Mouse (Mus musculus) C2C12 (cell line): Measurements from ENCODE around the gene Cadps2. TPM values are rescaled to one million over a fixed set of nuclear protein-coding genes. Genes with fewer than 3 reads are reported as not detected.

Experiments used
- H3K27me3 ChIP-seq: one replicate; pipeline ENCODE4 v1.6.1; 2011; ENCODE audit not compliant: control insufficient read depth, insufficient read depth, insufficient read length
- H3K36me3 ChIP-seq: one replicate; pipeline ENCODE4 v1.6.1; 2011; ENCODE audit not compliant: control insufficient read depth, insufficient read depth
- H3K4me3 ChIP-seq: one replicate; pipeline ENCODE4 v1.5.1; 2011; ENCODE audit warnings: mild to moderate bottlenecking, control low read depth; ENCODE audit not compliant: poor library complexity, insufficient read depth, severe bottlenecking
- H3K79me2 ChIP-seq: one replicate; pipeline ENCODE4 v1.6.1; 2011; ENCODE audit not compliant: control insufficient read depth, insufficient read depth
- H3K79me3 ChIP-seq: one replicate; pipeline ENCODE4 v1.6.1; 2011; ENCODE audit warnings: low read depth, control low read depth
- H3ac ChIP-seq: one replicate; pipeline ENCODE3; 2011; ENCODE audit warnings: low read depth; ENCODE audit not compliant: control insufficient read depth, insufficient read length
- CEBPB ChIP-seq: IDR thresholded peaks from one replicate; pipeline ENCODE4 v1.6.1; 2011; ENCODE audit warnings: low read depth, mild to moderate bottlenecking, control low read depth, moderate library complexity
- CTCF ChIP-seq: IDR thresholded peaks from one replicate; pipeline ENCODE4 v1.5.1; 2011; ENCODE audit not compliant: control insufficient read depth, insufficient read depth, insufficient read length
- FOSL1 ChIP-seq: IDR thresholded peaks from one replicate; pipeline ENCODE4 v1.8.0; 2011; ENCODE audit warnings: mild to moderate bottlenecking, low read length; ENCODE audit not compliant: poor library complexity, insufficient read depth, severe bottlenecking
- MAX ChIP-seq: IDR thresholded peaks from one replicate; pipeline ENCODE4 v1.6.1; 2011; ENCODE audit warnings: mild to moderate bottlenecking, control low read depth
- MYOD1 ChIP-seq: IDR thresholded peaks from one replicate; pipeline ENCODE4 v1.6.1; 2011; ENCODE audit warnings: low read depth; ENCODE audit not compliant: control insufficient read depth, insufficient read length
- MYOG ChIP-seq: IDR thresholded peaks from one replicate; pipeline ENCODE4 v1.6.1; 2011; ENCODE audit not compliant: control insufficient read depth, insufficient read length; ENCODE audit errors: extremely low read depth
- USF1 ChIP-seq: IDR thresholded peaks from one replicate; pipeline ENCODE4 v1.6.1; 2011; ENCODE audit warnings: low read depth, mild to moderate bottlenecking, control low read depth, moderate library complexity
- polyA plus RNA-seq: library from polyadenylated mRNA; unstranded; fragments of >200 nt; fragmentation: generic; extraction: Trizol; gene quantifications from one replicate; pipeline ENCODE4 v1.2.1, GENCODE M21; 2012; ENCODE audit warnings: missing spikeins

The Cadps2 gene
- polyA plus RNA-seq, 1 experiment, result not detected

GRCm38 (mm10) chr6:23382283-23383003 is 456.8 kb downstream of the Cadps2 start:
- Histone ChIP-seq H3K36me3 (no peaks in the 10 kb centered on the region), H3ac (no peak overlapping the region), H3K79me2 (no peaks in the 10 kb centered on the region), H3K79me3 (no peaks in the 10 kb centered on the region), H3K27me3 (no peaks in the 10 kb centered on the region), H3K4me3 (no peak overlapping the region)
- TF ChIP-seq MYOG (no peak), FOSL1 (no peak), CEBPB (no peak), CTCF (no peak), USF1 (no peak), MAX (no peak), MYOD1 (no peak)

GRCm38 (mm10) chr6:23376327-23376726 is 462.9 kb downstream of the Cadps2 start:
- H3ac ChIP-seq, result no peak overlapping the region
- H3K79me3 ChIP-seq, result no peaks in the 10 kb centered on the region
- TF ChIP-seq MAX (no peak), CTCF (no peak), MYOG (no peak), CEBPB (no peak), MYOD1 (no peak), USF1 (no peak), FOSL1 (no peak)
- H3K4me3 ChIP-seq, result no peak overlapping the region
- no peaks in the 10 kb centered on the region for H3K36me3 ChIP-seq
- H3K79me2 ChIP-seq, result no peaks in the 10 kb centered on the region
- H3K27me3 ChIP-seq, result no peaks in the 10 kb centered on the region

- H3K36me3 ChIP-seq, result no peaks in the 10 kb centered on the region
- no peaks in the 10 kb centered on the region for H3K27me3 ChIP-seq
- no peak overlapping the region for H3ac ChIP-seq
- TF ChIP-seq USF1, result no peak
- TF ChIP-seq MYOG, result no peak
- no peak for TF ChIP-seq MYOD1
- no peak for TF ChIP-seq CTCF
- no peak for TF ChIP-seq CEBPB
- TF ChIP-seq FOSL1, result no peak
- no peak for TF ChIP-seq MAX
- H3K4me3 ChIP-seq, result no peak overlapping the region
- no peaks in the 10 kb centered on the region for H3K79me2 ChIP-seq
- no peaks in the 10 kb centered on the region for H3K79me3 ChIP-seq
Observed at GRCm38 (mm10) chr6:23361842-23362451, 477.3 kb downstream of the Cadps2 start.

- no peaks in the 10 kb centered on the region for H3K79me2 ChIP-seq
- H3K4me3 ChIP-seq, result no peak overlapping the region
- H3K79me3 ChIP-seq, result no peaks in the 10 kb centered on the region
- no peaks in the 10 kb centered on the region for H3K27me3 ChIP-seq
- H3ac ChIP-seq, result no peak overlapping the region
- no peaks in the 10 kb centered on the region for H3K36me3 ChIP-seq
- TF ChIP-seq MYOD1 (no peak), FOSL1 (no peak), USF1 (no peak), CTCF (no peak), CEBPB (no peak), MYOG (no peak), MAX (no peak)
Observed at GRCm38 (mm10) chr6:23360596-23360995, 478.6 kb downstream of the Cadps2 start.

- H3K79me2 ChIP-seq, result no peaks in the 10 kb centered on the region
- H3K27me3 ChIP-seq, result no peaks in the 10 kb centered on the region
- no peak overlapping the region for H3K4me3 ChIP-seq
- no peak for TF ChIP-seq USF1
- TF ChIP-seq MAX, result no peak
- no peak for TF ChIP-seq CEBPB
- TF ChIP-seq MYOD1, result no peak
- TF ChIP-seq FOSL1, result no peak
- no peak for TF ChIP-seq MYOG
- no peak for TF ChIP-seq CTCF
- no peaks in the 10 kb centered on the region for H3K79me3 ChIP-seq
- H3ac ChIP-seq, result no peak overlapping the region
- no peaks in the 10 kb centered on the region for H3K36me3 ChIP-seq
Observed at GRCm38 (mm10) chr6:23356141-23356540, 483.1 kb downstream of the Cadps2 start.
